Mouse (Mus musculus): ENCODE results near the gene Col8a2. TPM values are rescaled to one million over a fixed set of nuclear protein-coding genes. Genes with fewer than 3 reads are reported as not detected.

Col8a2 gene
- polyA plus RNA-seq (2015; fragmentation: Illumina TruSeq; extraction: RNeasy Lipid Tissue Mini Kit (QIAGEN cat#74804); ENCODE audit: insufficient read depth, low read depth, low replicate concordance) = 0.42 TPM

DNA sequence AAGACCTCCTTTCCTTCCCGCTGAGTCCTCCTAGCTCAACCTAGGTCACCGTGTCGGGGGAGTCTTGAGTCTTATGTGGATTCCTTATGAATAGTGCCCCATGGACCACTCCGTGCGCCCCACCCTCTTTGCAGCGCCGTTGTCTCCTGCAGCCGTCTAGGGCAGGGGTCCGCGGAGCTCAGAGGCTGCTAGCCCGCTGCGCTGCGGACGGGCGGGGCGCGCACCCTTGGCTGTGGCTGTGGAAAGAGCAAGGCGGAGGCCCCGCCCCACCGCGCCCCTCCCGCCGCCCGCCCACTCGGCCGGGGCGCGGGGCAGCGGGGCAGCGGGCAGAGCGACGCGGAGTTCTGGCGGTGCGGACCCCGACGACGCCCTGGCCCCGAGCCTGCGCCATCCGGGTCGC lies at the start of gene Col8a2:
Gene Col8a2 (plus strand): TSS at position 302 of the 400 bp plus-strand sequence.

DNA sequence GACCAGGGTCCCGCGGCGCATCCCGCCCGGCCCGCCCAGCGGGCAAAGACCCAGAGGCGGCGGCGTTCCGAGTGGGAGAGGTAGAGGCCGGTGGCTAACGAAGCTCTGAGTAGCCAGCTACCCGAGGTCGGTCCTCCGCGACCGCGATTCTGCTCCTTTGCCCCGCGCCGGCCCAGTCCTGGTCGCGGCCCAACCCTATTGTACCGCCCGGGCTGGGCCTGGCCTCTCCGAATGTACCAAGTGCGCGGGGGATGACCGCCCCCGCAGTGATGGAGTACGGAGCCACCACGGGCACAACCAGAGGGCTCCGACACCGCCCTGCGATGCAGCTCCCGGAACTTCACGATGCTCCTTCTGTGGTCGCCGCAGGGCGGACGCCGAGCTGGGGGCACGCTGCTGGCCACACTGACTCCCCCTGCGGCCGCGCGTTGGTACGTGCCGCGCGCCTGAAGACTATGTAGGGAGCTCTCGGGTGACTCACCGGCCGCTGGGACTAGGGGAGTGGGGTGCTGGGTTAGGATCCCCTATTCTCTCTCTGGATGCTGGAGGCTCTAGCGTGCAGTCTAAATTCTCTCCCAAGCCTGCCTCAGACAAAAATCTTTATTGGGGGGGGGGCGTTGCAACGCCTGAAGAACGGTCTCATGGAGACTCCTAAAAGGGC lies 30.3 kb upstream of the Col8a2 start, which contains the start of gene Map7d1:
Gene Map7d1 (minus strand): TSS at position 213 of the 661 bp plus-strand sequence.

DNA sequence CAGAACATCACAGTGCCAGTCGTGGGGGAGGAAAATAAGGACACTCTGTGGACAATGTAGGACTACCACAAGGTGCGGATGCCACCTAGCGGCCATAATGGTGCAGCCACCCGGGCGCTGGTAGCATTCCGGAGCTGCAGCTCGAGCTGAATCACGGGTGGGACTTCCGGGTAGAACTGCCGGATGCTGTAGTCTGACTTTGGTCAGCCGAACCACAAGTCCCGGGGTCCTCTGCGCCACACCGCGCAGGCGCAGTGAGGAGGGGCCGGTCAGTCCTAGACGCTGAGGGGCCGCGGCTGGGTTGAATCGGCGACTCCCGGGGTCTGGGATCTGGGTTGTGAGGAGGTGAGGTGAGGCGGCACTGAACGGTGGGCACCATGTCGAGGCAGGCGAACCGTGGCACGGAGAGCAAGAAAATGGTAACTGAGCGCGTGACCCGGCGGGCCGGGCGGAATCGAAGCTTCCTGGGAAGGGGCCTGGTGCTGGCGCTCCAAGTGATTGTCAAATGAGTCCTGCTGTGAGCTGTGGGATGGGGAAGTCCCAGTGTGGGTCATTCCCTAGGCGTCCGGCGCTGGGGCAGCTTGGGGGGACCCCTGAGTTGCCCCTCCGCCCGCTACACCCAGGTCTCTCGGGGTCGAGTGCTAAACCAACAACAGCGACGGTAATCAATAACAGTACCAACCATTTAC lies 24.3 kb upstream of the Col8a2 start, which contains the start of gene Trappc3:
Gene Trappc3 (plus strand): TSS at position 207 of the 689 bp plus-strand sequence.

DNA sequence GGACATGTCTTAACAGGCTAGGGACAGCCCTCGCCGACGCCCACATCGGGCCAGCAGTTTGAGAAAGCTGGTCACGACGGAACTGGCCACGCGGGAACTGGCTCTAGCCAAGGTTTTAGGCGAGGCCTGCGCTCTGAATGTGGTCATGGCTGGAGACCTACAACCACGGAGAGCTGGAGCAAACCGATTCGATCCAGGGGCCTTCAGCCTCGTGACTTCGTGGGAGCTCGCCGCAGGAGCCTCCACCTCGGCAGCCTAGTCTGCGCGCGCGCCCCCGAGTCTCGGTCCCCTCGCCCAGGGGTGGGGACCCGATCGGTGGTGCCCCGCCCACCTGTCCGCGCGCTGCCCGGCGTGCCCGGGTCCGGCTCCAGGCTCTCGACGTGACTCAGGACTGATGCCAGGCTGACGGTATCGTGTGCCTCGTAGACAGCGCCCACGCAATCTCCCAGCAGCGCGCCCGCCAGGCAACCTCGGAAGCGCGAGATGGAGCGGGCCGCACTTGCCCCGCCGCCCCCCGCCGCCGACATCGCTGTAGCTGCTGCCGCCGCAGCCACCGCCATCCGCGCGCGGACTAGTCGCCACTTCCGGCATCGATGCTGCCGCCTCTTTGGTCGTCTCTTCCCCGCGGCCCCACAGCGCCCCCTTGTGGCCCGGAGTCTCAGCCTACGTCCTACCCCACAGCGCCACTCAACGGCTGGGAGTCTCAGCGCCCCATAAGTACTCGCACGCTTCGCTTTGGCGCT lies 34.7 kb downstream of the Col8a2 start, which contains the start of gene Adprhl2:
Gene Adprhl2 (minus strand): TSS at position 593 of the 743 bp plus-strand sequence.

DNA sequence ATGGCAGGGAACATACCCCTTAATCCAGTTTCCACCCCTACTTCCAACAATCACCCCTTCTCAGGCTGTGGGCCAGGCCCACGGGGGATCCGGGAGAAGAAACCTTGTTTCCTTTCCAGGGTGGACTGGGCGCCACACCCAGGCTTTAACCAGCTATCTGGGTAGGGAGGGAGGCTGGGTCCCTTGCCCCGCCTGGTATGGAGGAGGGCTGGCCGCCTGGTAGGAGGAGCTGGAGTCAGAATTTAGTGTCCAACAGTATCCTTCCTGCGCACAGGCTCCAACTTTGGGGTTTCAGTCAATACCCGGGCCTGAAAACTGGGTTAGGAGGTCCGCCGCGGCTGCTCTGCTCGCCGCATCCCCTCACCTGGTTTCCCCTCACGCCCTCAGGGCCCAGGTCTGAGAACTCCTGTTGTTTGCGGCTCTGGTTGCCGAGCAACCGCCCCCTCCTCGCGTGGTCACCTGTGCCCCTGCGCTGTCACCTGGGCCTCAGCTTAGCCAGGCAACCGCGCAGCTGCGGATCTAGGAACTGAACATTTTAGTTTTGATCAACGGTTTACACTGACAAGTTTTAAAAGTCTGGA lies 38.8 kb downstream of the Col8a2 start, which contains the start of gene Tekt2:
Gene Tekt2 (minus strand): TSS at position 408 of the 581 bp plus-strand sequence.

Other genes with a start within 250 kb of the Col8a2 start
- gene Mrps15, start 239.9 kb upstream of the Col8a2 start, polyA plus RNA-seq (2015; fragmentation: Illumina TruSeq; extraction: RNeasy Lipid Tissue Mini Kit (QIAGEN cat#74804); ENCODE audit: insufficient read depth, low read depth, low replicate concordance) = 19.4 TPM
- gene Oscp1, start 228.2 kb upstream of the Col8a2 start, polyA plus RNA-seq (2015; fragmentation: Illumina TruSeq; extraction: RNeasy Lipid Tissue Mini Kit (QIAGEN cat#74804); ENCODE audit: insufficient read depth, low read depth, low replicate concordance) = 17.9 TPM
- gene Lsm10, start 190.2 kb upstream of the Col8a2 start, polyA plus RNA-seq (2015; fragmentation: Illumina TruSeq; extraction: RNeasy Lipid Tissue Mini Kit (QIAGEN cat#74804); ENCODE audit: insufficient read depth, low read depth, low replicate concordance) = 7.9 TPM
- 9.7 TPM for gene Stk40, start 182.8 kb upstream of the Col8a2 start, polyA plus RNA-seq (2015; fragmentation: Illumina TruSeq; extraction: RNeasy Lipid Tissue Mini Kit (QIAGEN cat#74804); ENCODE audit: insufficient read depth, low read depth, low replicate concordance)
- gene Eva1b, start 139.0 kb upstream of the Col8a2 start, polyA plus RNA-seq (2015; fragmentation: Illumina TruSeq; extraction: RNeasy Lipid Tissue Mini Kit (QIAGEN cat#74804); ENCODE audit: insufficient read depth, low read depth, low replicate concordance) = 17.3 TPM
- 2.9 TPM for gene Sh3d21, start 123.3 kb upstream of the Col8a2 start, polyA plus RNA-seq (2015; fragmentation: Illumina TruSeq; extraction: RNeasy Lipid Tissue Mini Kit (QIAGEN cat#74804); ENCODE audit: insufficient read depth, low read depth, low replicate concordance)
- 49.2 TPM for gene Thrap3, start 84.0 kb upstream of the Col8a2 start, polyA plus RNA-seq (2015; fragmentation: Illumina TruSeq; extraction: RNeasy Lipid Tissue Mini Kit (QIAGEN cat#74804); ENCODE audit: insufficient read depth, low read depth, low replicate concordance)
- gene Map7d1, start 30.4 kb upstream of the Col8a2 start, polyA plus RNA-seq (2015; fragmentation: Illumina TruSeq; extraction: RNeasy Lipid Tissue Mini Kit (QIAGEN cat#74804); ENCODE audit: insufficient read depth, low read depth, low replicate concordance) = 12.6 TPM
- gene Trappc3, start 24.5 kb upstream of the Col8a2 start, polyA plus RNA-seq (2015; fragmentation: Illumina TruSeq; extraction: RNeasy Lipid Tissue Mini Kit (QIAGEN cat#74804); ENCODE audit: insufficient read depth, low read depth, low replicate concordance) = 13.9 TPM
- gene Adprhl2, start 34.9 kb downstream of the Col8a2 start, polyA plus RNA-seq (2015; fragmentation: Illumina TruSeq; extraction: RNeasy Lipid Tissue Mini Kit (QIAGEN cat#74804); ENCODE audit: insufficient read depth, low read depth, low replicate concordance) = 8.7 TPM
- gene Tekt2, start 38.9 kb downstream of the Col8a2 start, polyA plus RNA-seq (2015; fragmentation: Illumina TruSeq; extraction: RNeasy Lipid Tissue Mini Kit (QIAGEN cat#74804); ENCODE audit: insufficient read depth, low read depth, low replicate concordance) = 2.2 TPM
- gene Ago3, start 142.8 kb downstream of the Col8a2 start, polyA plus RNA-seq (2015; fragmentation: Illumina TruSeq; extraction: RNeasy Lipid Tissue Mini Kit (QIAGEN cat#74804); ENCODE audit: insufficient read depth, low read depth, low replicate concordance) = 2.9 TPM
- gene Ago1, start 181.8 kb downstream of the Col8a2 start, polyA plus RNA-seq (2015; fragmentation: Illumina TruSeq; extraction: RNeasy Lipid Tissue Mini Kit (QIAGEN cat#74804); ENCODE audit: insufficient read depth, low read depth, low replicate concordance) = 3.5 TPM
- 1.5 TPM for gene Ago4, start 246.7 kb downstream of the Col8a2 start, polyA plus RNA-seq (2015; fragmentation: Illumina TruSeq; extraction: RNeasy Lipid Tissue Mini Kit (QIAGEN cat#74804); ENCODE audit: insufficient read depth, low read depth, low replicate concordance)

All from pancreas, adult 10 weeks (tissue).